Mouse (Mus musculus): Measurements from ENCODE around the gene Snrpf. TPM values are rescaled to one million over a fixed set of nuclear protein-coding genes. Genes with fewer than 3 reads are reported as not detected.

Snrpf gene
- polyA plus RNA-seq, 1 experiment, result 38.6 TPM

DNA sequence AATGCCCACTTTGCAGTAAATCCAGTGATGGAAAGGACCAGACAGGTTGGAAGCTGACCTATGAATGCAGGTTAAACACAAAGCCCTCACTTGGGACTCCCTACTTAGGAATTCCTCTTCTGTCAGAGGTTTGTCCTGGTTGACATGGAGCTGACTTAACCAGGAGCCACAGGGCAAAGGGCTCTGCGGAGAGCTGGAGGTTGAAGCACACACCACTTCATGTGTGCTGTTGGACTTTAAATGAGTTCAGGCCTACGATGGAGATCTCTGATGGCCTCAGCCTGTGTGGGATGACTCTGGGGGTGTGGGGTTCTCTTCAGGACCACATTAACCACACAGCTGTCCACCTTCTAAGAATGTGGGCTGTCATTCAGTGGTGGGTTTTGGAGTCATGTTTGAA, 51.2 kb downstream of the Snrpf start:
- Histone ChIP-seq H3K4me3 (ENCODE audit: low read depth, low read length) (no peak overlapping the region), H3K4me1 (ENCODE audit: control insufficient read depth, insufficient read depth, insufficient read length, low read length) (peaks cover 4% of the 10 kb centered on the region), H3K27ac (ENCODE audit: insufficient read depth, low read depth, low read length) (no peak overlapping the region), H3K36me3 (ENCODE audit: control insufficient read depth, insufficient read depth, low read length) (no peaks in the 10 kb centered on the region), H3K27me3 (ENCODE audit: control insufficient read depth, insufficient read depth, low read length) (peaks cover 4% of the 10 kb centered on the region; the same call in 1 of the 2 replicates)
- no peak for TF ChIP-seq POLR2A (IDR thresholded peaks at IDR 0.05; ENCODE audit: low read depth, low read length)
- no peak for TF ChIP-seq CTCF (IDR thresholded peaks at IDR 0.05; ENCODE audit: extremely low read depth, insufficient read length, insufficient replicate concordance, low read depth, low read length)
- WGBS, result 83% methylated on average over 2 of the region's 2 CpGs

Other genes starting within 250 kb of the Snrpf start
- 52.5 and 327 TPM in 2 replicates for gene Lta4h, start 136.3 kb downstream of the Snrpf start, polyA plus RNA-seq (2012; rRNA removed)
- gene Hal, start 100.9 kb downstream of the Snrpf start, polyA plus RNA-seq (2012; rRNA removed), result 0.06 and 2.8 TPM in 2 replicates
- 0.05 and 0.24 TPM in 2 replicates for gene Amdhd1, start 49.7 kb downstream of the Snrpf start, polyA plus RNA-seq (2012; rRNA removed)
- 0.05 TPM in 1 of 2 replicates, not detected in the other for gene Ccdc38, start 49.1 kb downstream of the Snrpf start, polyA plus RNA-seq (2012; rRNA removed)
- gene Ntn4, start 51.0 kb upstream of the Snrpf start, polyA plus RNA-seq (2012; rRNA removed), result 3.9 and 5.8 TPM in 2 replicates
- 0.16 TPM in 1 of 2 replicates, not detected in the other for gene Usp44, start 241.8 kb upstream of the Snrpf start, polyA plus RNA-seq (2012; rRNA removed)

All from small intestine, adult 2 months (tissue).